Mouse (Mus musculus) frontal cortex, postnatal 25 days (tissue): ENCODE results near the gene Lpar1.
A peak's percentile ranks its signal among the peaks of the same experiment; 100 is the strongest.

Experiments used
- DNase-seq, 2 experiments: peaks; one replicate each; pipeline ENCODE4 v3.0.0; 2022; ENCODE audit warnings: low spot score in 2 of 2

Lpar1 gene

GRCm38 (mm10) chr4:58553631-58554358 is at the start of gene Lpar1:
TSS of gene Lpar1 (minus strand) at chr4:58553898.
- no peak for DNase-seq

- DNase-seq: no peak
These were observed 32.2 kb upstream of the Lpar1 start for GRCm38 (mm10) chr4:58585942-58586341.

- DNase-seq: no peak
These were observed 27.5 kb upstream of the Lpar1 start for GRCm38 (mm10) chr4:58581191-58581590.

GRCm38 (mm10) chr4:58580516-58580915 is 26.8 kb upstream of the Lpar1 start:
- no peak for DNase-seq

GRCm38 (mm10) chr4:58580098-58580497 is 26.4 kb upstream of the Lpar1 start:
- DNase-seq: no peak

GRCm38 (mm10) chr4:58578488-58578887 is 24.8 kb upstream of the Lpar1 start:
- DNase-seq: no peak

GRCm38 (mm10) chr4:58577382-58578048 is 23.8 kb upstream of the Lpar1 start:
- no peak for DNase-seq

GRCm38 (mm10) chr4:58575831-58576230 is 22.1 kb upstream of the Lpar1 start:
- no peak for DNase-seq

- no peak for DNase-seq
These were observed 20.3 kb upstream of the Lpar1 start for GRCm38 (mm10) chr4:58574024-58574423.

- no peak for DNase-seq
These were observed 18.7 kb upstream of the Lpar1 start for GRCm38 (mm10) chr4:58572446-58572845.

- no peak for DNase-seq
These were observed 18.0 kb upstream of the Lpar1 start for GRCm38 (mm10) chr4:58571661-58572060.

GRCm38 (mm10) chr4:58571232-58571631 is 17.5 kb upstream of the Lpar1 start:
- no peak for DNase-seq

- DNase-seq: no peak
These were observed 14.8 kb upstream of the Lpar1 start for GRCm38 (mm10) chr4:58568486-58568885.

- DNase-seq: no peak
These were observed 9.1 kb upstream of the Lpar1 start for GRCm38 (mm10) chr4:58562776-58563175.

- no peak for DNase-seq
These were observed 3.3 kb upstream of the Lpar1 start for GRCm38 (mm10) chr4:58557001-58557400.

- peak in 1 of 2 experiments; percentile 14 for DNase-seq
These were observed 701 bp upstream of the Lpar1 start for GRCm38 (mm10) chr4:58554359-58554838.

- DNase-seq: peak; percentile 19 to 37
These were observed 717 bp downstream of the Lpar1 start for GRCm38 (mm10) chr4:58552731-58553630.

- DNase-seq: no peak
These were observed 1.5 kb downstream of the Lpar1 start for GRCm38 (mm10) chr4:58552229-58552628.

- DNase-seq: peak in 1 of 2 experiments; percentile 46
These were observed 1.9 kb downstream of the Lpar1 start for GRCm38 (mm10) chr4:58551820-58552219.

GRCm38 (mm10) chr4:58547725-58548124 is 6.0 kb downstream of the Lpar1 start:
- DNase-seq: no peak

GRCm38 (mm10) chr4:58547273-58547565 is 6.5 kb downstream of the Lpar1 start:
- DNase-seq: no peak
